Mouse (Mus musculus): ENCODE data around the gene Srsf9. TPM values are rescaled to one million over a fixed set of nuclear protein-coding genes. Genes with fewer than 3 reads are reported as not detected.

The Srsf9 gene
- polyA plus RNA-seq, 2 experiments: 46.2 to 81.6 TPM

GRCm38 (mm10) chr5:115319004-115319940 is 7.7 kb upstream of the Srsf9 start:
- no peaks in the 10 kb centered on the region for H3K27me3 ChIP-seq (ENCODE audit: control insufficient read depth, insufficient read depth, low read length)
- peak overlapping the region; percentile 67 for H3K9ac ChIP-seq (replicated peaks)
- H3K9me3 ChIP-seq (ENCODE audit: control insufficient read depth, low read length): no peaks in the 10 kb centered on the region
- H3K36me3 ChIP-seq (replicated peaks; ENCODE audit: control insufficient read depth, insufficient read depth, low read depth): no peaks in the 10 kb centered on the region
- no peak for TF ChIP-seq EP300 (IDR thresholded peaks at IDR 0.05; ENCODE audit: low read depth)
- peak; percentile 74 for TF ChIP-seq CTCF (IDR thresholded peaks at IDR 0.05; ENCODE audit: low read depth)
- DNase-seq (ENCODE audit: low read depth in 3 of 3, low spot score in 3 of 3) (peak in 1 of 3 experiments; percentile 58), ATAC-seq (ENCODE audit: insufficient read depth) (peak; percentile 68)
- H3K4me2 ChIP-seq (ENCODE audit: low read depth): peak overlapping the region; percentile 88
- peak overlapping the region; percentile 23 for H3K27ac ChIP-seq
- 2% methylated on average over 22 of the region's 22 CpGs for WGBS (ENCODE audit: insufficient replicate concordance)
- H3K4me1 ChIP-seq (replicated peaks; ENCODE audit: control insufficient read depth in 2 of 2, insufficient read depth in 2 of 2, low read length in 1 of 2): peaks cover 8 to 25% of the 10 kb centered on the region in 2 experiments
- peak overlapping the region; percentile 52 to 62 for H3K4me3 ChIP-seq (ENCODE audit: insufficient read depth in 1 of 2, low read depth in 2 of 2, low read length in 2 of 2)

DNA sequence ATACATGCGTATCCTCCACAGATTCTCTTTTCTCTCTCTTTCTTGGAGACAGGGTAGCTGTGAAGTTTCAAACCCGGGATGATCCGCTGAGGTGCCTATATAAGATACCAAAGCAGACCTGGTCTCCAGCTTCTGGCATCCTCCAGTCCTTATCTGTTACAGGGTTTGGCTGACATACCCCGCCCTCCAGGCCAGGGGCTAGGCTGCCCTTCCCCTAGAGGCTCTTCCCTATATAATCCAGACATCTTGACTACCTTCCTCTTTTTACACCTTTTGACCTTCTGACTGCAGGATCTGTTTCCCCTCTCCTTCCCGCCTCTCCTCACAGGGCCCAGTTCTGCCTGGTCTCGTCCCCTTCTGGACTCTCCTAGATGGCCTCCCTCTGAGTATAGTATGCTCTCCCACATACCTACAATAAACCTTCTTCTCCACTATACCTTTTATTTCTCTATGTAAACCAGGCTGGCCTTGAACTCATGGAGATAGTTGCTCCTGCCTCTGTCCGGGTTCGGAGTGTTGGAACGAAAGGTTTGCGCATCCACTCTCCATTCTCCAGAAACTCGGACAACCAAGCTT is 633 bp upstream of the Srsf9 start:
- TF ChIP-seq CTCF (IDR thresholded peaks at IDR 0.05; ENCODE audit: low read depth) (0 out of 2 replicates have a peak, but pooled peaks have one; percentile 17), EP300 (IDR thresholded peaks at IDR 0.05; ENCODE audit: low read depth) (no peak)
- Histone ChIP-seq H3K4me3 (ENCODE audit: insufficient read depth in 1 of 2, low read depth in 2 of 2, low read length in 2 of 2) (peak overlapping the region; percentile 90 to 93), H3K27me3 (ENCODE audit: control insufficient read depth, insufficient read depth, low read length) (no peaks in the 10 kb centered on the region), H3K9ac (replicated peaks) (peak overlapping the region; percentile 97), H3K27ac (peak overlapping the region; percentile 92), H3K4me2 (ENCODE audit: low read depth) (peak overlapping the region; percentile 93), H3K9me3 (ENCODE audit: control insufficient read depth, low read length) (no peaks in the 10 kb centered on the region), H3K36me3 (replicated peaks; ENCODE audit: control insufficient read depth, insufficient read depth, low read depth) (peaks cover 22% of the 10 kb centered on the region), H3K4me1 (replicated peaks; ENCODE audit: control insufficient read depth in 2 of 2, insufficient read depth in 2 of 2, low read length in 1 of 2) (peaks cover 21 to 24% of the 10 kb centered on the region in 2 experiments)
- ATAC-seq (ENCODE audit: insufficient read depth) (peak; percentile 81), DNase-seq (ENCODE audit: low read depth in 3 of 3, low spot score in 3 of 3) (peak in 1 of 3 experiments; percentile 61)
- WGBS (ENCODE audit: insufficient replicate concordance): 9% methylated on average over 11 of the region's 11 CpGs

DNA sequence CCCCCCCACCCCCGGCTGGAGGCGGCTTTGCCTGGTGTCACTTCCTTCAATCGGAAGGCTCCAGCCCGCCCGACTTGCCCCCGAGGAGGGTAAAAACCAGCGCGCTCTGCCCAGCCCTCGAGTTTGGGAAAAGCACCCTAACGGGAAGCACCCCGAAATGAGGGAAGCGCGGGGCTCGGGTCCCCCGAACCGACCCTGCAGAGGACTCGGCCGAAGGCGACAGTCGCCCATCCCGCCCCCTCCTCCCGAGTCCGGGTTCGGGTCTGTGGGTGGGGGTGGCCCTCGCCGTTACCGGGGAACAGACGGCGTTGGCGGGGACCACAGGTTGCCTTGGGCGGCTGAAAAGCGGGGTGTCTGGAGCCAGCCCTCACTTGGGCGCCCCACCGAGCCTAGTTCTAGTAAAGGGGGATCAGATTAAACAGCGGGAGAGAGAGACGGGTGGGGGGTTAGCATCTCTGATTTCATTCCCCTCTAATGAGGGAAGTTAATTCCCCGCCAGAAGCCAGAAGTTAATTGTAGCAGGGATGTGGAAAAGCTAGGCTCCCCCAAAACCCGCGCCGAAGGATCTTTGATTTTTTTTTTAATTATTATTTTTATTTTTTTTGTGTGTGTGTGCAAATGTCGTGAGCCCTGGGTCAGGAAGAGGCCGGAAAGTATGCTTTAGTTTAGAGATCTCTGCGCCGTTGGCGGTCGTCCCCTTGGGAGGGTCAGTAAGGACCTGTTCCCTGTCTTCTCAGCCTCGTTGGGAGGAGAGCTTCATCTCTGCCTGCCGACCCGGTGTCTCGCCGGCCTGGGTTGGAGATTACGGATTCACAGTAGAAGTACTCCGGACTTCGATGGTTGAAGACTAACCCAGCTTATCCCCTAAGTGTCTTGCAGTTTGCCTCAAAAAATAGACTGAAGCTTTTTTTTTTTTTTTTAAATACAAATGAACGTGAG is 902 bp downstream of the Srsf9 start:
- WGBS (ENCODE audit: insufficient replicate concordance): under 1% methylated on average over 55 of the region's 55 CpGs
- Histone ChIP-seq H3K27ac (peak overlapping the region; percentile 77), H3K9ac (replicated peaks) (peak overlapping the region; percentile 97), H3K4me1 (replicated peaks; ENCODE audit: control insufficient read depth in 2 of 2, insufficient read depth in 2 of 2, low read length in 1 of 2) (peaks cover 23 to 29% of the 10 kb centered on the region in 2 experiments), H3K4me2 (ENCODE audit: low read depth) (peak overlapping the region; percentile 93), H3K36me3 (replicated peaks; ENCODE audit: control insufficient read depth, insufficient read depth, low read depth) (peaks cover 37% of the 10 kb centered on the region), H3K4me3 (ENCODE audit: insufficient read depth in 1 of 2, low read depth in 2 of 2, low read length in 2 of 2) (peak overlapping the region; percentile 90 to 93), H3K27me3 (ENCODE audit: control insufficient read depth, insufficient read depth, low read length) (no peaks in the 10 kb centered on the region), H3K9me3 (ENCODE audit: control insufficient read depth, low read length) (no peaks in the 10 kb centered on the region)
- ATAC-seq (ENCODE audit: insufficient read depth) (no peak), DNase-seq (ENCODE audit: low read depth in 3 of 3, low spot score in 3 of 3) (no peak)
- TF ChIP-seq CTCF (IDR thresholded peaks at IDR 0.05; ENCODE audit: low read depth) (no peak), EP300 (IDR thresholded peaks at IDR 0.05; ENCODE audit: low read depth) (no peak)

DNA sequence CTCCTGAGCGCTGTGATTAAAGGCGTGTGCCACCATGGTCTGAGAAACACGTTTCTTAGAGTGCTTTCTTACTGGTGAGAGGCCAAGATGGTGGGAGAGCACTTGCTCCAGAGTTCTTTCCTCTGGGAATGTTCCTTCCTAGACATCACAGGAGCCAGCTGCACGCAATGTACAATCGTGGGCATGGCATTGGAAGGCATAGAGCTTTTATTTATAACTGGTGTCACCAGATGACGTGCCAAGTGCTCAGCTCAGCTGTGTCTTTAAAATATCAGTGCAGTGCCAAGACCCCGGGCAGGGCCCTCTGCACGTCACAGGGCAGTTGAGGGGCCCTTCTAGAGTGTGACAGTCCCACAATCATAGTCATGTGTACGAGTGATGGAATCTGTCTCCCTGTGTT is 4.0 kb downstream of the Srsf9 start:
- H3K4me1 ChIP-seq (replicated peaks; ENCODE audit: control insufficient read depth in 2 of 2, insufficient read depth in 2 of 2, low read length in 1 of 2): peaks cover 30 to 45% of the 10 kb centered on the region in 2 experiments
- H3K4me2 ChIP-seq (ENCODE audit: low read depth): no peak overlapping the region
- no peaks in the 10 kb centered on the region for H3K27me3 ChIP-seq (ENCODE audit: control insufficient read depth, insufficient read depth, low read length)
- no peak overlapping the region for H3K4me3 ChIP-seq (ENCODE audit: insufficient read depth in 1 of 2, low read depth in 2 of 2, low read length in 2 of 2)
- H3K9me3 ChIP-seq (ENCODE audit: control insufficient read depth, low read length): no peaks in the 10 kb centered on the region
- peaks cover 64% of the 10 kb centered on the region for H3K36me3 ChIP-seq (replicated peaks; ENCODE audit: control insufficient read depth, insufficient read depth, low read depth)
- DNase-seq (ENCODE audit: low read depth in 3 of 3, low spot score in 3 of 3) (no peak), ATAC-seq (ENCODE audit: insufficient read depth) (no peak)
- TF ChIP-seq EP300 (IDR thresholded peaks at IDR 0.05; ENCODE audit: low read depth) (no peak), CTCF (IDR thresholded peaks at IDR 0.05; ENCODE audit: low read depth) (no peak)
- no peak overlapping the region for H3K9ac ChIP-seq (replicated peaks)
- WGBS (ENCODE audit: insufficient replicate concordance): 72% methylated on average over 9 of the region's 9 CpGs
- H3K27ac ChIP-seq: no peak overlapping the region
